Mouse (Mus musculus) urinary bladder, postnatal 10 days (tissue): ENCODE measurements around the gene Podn.

Source experiments
- DNase-seq: peaks from one replicate; pipeline ENCODE4 v3.0.0; 2022; ENCODE audit warnings: low spot score

Podn gene

DNA sequence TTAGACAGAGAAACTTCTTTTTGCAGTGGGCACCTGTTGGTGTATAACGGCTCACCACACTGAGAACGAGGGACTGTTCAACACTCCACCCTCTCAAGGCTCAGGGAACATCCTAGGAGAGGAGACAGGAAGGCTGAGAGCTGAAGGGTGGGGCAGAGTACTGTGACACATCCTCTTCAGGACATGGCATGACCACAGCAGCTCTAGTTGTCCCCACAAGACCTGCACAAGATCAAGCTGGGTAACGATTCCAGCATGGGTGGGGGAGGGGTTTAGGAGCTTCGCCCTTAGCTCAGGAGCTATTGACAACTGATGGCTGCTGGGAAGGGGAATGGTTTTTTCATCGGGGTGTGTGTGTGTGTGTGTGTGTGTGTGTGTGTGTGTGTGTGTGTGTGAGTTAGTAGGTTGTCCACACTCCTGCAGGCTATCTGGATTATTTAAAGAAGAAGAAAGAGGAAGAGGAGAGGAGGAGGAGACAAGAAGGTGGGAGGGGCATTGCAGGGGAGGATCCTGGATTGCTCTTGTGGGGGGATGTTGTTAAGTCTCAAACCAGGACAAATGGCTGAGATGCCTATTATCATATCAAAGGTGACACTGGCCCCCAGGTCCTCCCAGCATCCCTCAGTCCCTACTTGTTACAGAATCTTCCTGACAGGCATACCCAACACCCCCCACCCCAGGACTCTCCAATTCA lies 129.7 kb downstream of the Podn start:
- DNase-seq, result no peak
